17 mouse cellular contexts compared by ENCODE assay signal in the genomic region with DNA sequence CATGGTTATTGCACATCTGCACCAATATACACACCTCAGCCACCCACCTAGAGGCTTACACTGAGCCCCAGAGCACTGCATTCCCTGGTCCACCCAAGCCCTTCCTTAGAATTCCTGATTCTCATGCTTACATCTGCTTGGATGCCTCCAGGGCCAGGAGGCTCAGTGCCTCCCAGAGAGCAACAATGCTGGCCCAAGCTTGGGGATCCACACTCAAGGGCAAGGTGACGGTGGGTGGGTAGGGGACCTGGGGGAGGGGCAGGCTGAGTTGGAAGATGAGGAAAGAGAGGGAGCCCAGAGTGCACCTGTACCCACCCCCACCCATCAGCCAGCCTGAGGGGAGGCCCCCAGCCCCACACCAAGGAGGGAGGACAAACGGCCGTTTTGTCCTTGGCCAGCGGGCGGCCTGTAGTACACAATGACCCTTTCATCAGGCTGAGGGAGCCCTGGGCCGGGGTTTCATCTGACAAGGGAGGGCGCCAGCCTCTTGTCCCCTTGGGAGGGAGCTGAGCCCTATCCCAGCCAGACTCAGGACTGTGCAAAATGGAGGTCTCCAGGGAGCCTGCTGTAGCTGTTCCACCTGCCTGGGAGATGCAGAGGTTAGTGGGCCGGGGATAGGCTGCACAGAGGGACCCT. TPM values are rescaled to one million over a fixed set of nuclear protein-coding genes. Genes with fewer than 3 reads are reported as not detected.
DNase-seq lines count a peak whose midpoint lies in the region; ATAC-seq and TF ChIP-seq lines count a peak whose summit lies in the region.
"Had no signal": no experiment of that assay in that cellular context is flagged by ENCODE, and none has a peak within 500 bp of the region (broad histone marks: within the 10 kb centered on the region; RNA-seq: fewer than 3 reads in every experiment).

No protein-coding gene starts in this region.

- no peak; the same call in 1 of the 2 replicates for TF ChIP-seq CTCF in layer of hippocampus, adult 2 months (conservative IDR thresholded peaks at IDR 0.05)
- TF ChIP-seq CTCF in brain, embryonic 14.5 days (IDR thresholded peaks at IDR 0.05; ENCODE audit: borderline replicate concordance, extremely low read depth, insufficient read depth, insufficient read length), result no peak

- TF ChIP-seq POLR2A in brain, embryonic 14.5 days (IDR thresholded peaks at IDR 0.05; ENCODE audit: borderline replicate concordance, extremely low read depth, insufficient read depth, insufficient read length, poor library complexity, severe bottlenecking), result no peak

- H3K27ac ChIP-seq in layer of hippocampus, adult 2 months, result peak overlapping the region; percentile 75
- H3K27ac ChIP-seq in hindbrain, embryonic 14.5 days, result no peak overlapping the region
- H3K27ac ChIP-seq in neural tube, embryonic 12.5 days, result no peak overlapping the region
- H3K27ac ChIP-seq: heart, embryonic 10.5 days; liver, embryonic 14.5 days; stomach, embryonic 15.5 days had no signal

- 20% methylated on average over 7 of the region's 8 CpGs for WGBS in hindbrain, embryonic 14.5 days
- 12% methylated on average over 8 of the region's 8 CpGs for WGBS in neural tube, embryonic 12.5 days

- H3K4me1 ChIP-seq in hindbrain, embryonic 14.5 days (replicated peaks; ENCODE audit: control insufficient read depth, insufficient read depth, low read length), result peaks cover 26% of the 10 kb centered on the region
- peaks cover 76% of the 10 kb centered on the region for H3K4me1 ChIP-seq in neural tube, embryonic 12.5 days

- no peak overlapping the region for H3K9ac ChIP-seq in hindbrain, embryonic 14.5 days
- H3K9ac ChIP-seq in neural tube, embryonic 12.5 days, result peak overlapping the region; percentile 27; the same call in 1 of the 2 replicates
- H3K9ac ChIP-seq: liver, embryonic 14.5 days; stomach, embryonic 15.5 days had no signal

- DNase-seq in layer of hippocampus, adult 2 months (ENCODE audit: low spot score in 2 of 2), result no peak
- no peak for DNase-seq in layer of hippocampus, adult 9-10 months (ENCODE audit: low spot score)
- peak; percentile 69 for DNase-seq in brain, embryonic 14.5 days (ENCODE audit: low read depth)
- DNase-seq in hindbrain, embryonic 14.5 days (ENCODE audit: low spot score), result no peak
- DNase-seq in thymus, postnatal 36 days, result no peak
- DNase-seq in kidney, adult 18-20 months, result no peak
- DNase-seq in lung, postnatal 36 days, result no peak
- DNase-seq: adrenal gland, postnatal 14 days; cerebellum, adult 11-12 months; kidney, postnatal 36 days; right cerebral cortex, postnatal 25 days had no signal

- no peaks in the 10 kb centered on the region for H3K36me3 ChIP-seq in hindbrain, embryonic 14.5 days (replicated peaks; ENCODE audit: control insufficient read depth, insufficient read depth)
- H3K36me3 ChIP-seq in neural tube, embryonic 12.5 days, result no peaks in the 10 kb centered on the region
- H3K36me3 ChIP-seq: heart, embryonic 10.5 days; stomach, embryonic 15.5 days had no signal

- H3K27me3 ChIP-seq in hindbrain, embryonic 14.5 days (ENCODE audit: control insufficient read depth, insufficient read depth, low read length), result peaks cover 19% of the 10 kb centered on the region
- peaks cover 31% of the 10 kb centered on the region for H3K27me3 ChIP-seq in neural tube, embryonic 12.5 days (replicated peaks)
- H3K27me3 ChIP-seq: Patski had no signal

- no peaks in the 10 kb centered on the region for H3K9me3 ChIP-seq in hindbrain, embryonic 14.5 days (ENCODE audit: control insufficient read depth, low read length)
- H3K9me3 ChIP-seq in neural tube, embryonic 12.5 days, result no peaks in the 10 kb centered on the region
- H3K9me3 ChIP-seq: heart, embryonic 10.5 days; stomach, embryonic 15.5 days had no signal

- H3K4me2 ChIP-seq in hindbrain, embryonic 14.5 days (replicated peaks), result no peak overlapping the region
- H3K4me2 ChIP-seq in neural tube, embryonic 12.5 days (replicated peaks), result peak overlapping the region; percentile 98; the same call in 1 of the 2 replicates
- H3K4me2 ChIP-seq: stomach, embryonic 15.5 days had no signal

- peak; percentile 28; the same call in 1 of the 2 replicates for ATAC-seq in hindbrain, embryonic 14.5 days (ENCODE audit: low FRiP score)
- no peak for ATAC-seq in neural tube, embryonic 12.5 days (ENCODE audit: low FRiP score, low read depth)
- ATAC-seq: Patski had no signal

- H3K4me3 ChIP-seq in layer of hippocampus, adult 2 months, result no peak overlapping the region
- H3K4me3 ChIP-seq in hindbrain, embryonic 14.5 days (replicated peaks; ENCODE audit: low read length), result no peak overlapping the region
- no peak overlapping the region for H3K4me3 ChIP-seq in neural tube, embryonic 12.5 days
- H3K4me3 ChIP-seq: heart, embryonic 10.5 days; myocyte; stomach, embryonic 15.5 days had no signal

RNA-seq across cellular contexts. Expression of gene Wnt7b, which starts 9.5 kb away (rescaled TPM):
- 10 to 100 TPM; 46.4 to 47.6 TPM for total RNA-seq in layer of hippocampus, adult 2 months (2021)
- 56.4 and 72.5 TPM in 2 replicates for polyA plus RNA-seq in brain, embryonic 14.5 days (2012; rRNA removed)
- polyA plus RNA-seq in hindbrain, embryonic 14.5 days (2014; fragmentation: Nextera tagmentation; extraction: Ambion mirVana), result 28.1 and 30.8 TPM in 2 replicates
- 90.3 and 99.7 TPM in 2 replicates for polyA plus RNA-seq in neural tube, embryonic 12.5 days (2016; fragmentation: Nextera tagmentation; extraction: Ambion mirVana)
